31 mouse cellular contexts compared by ENCODE assay signal in genomic region chr8:120907671-120908070, GRCm38 (mm10).
"Had no signal": no experiment of that assay in that cellular context is flagged by ENCODE, and none has a peak within 500 bp of the region (broad histone marks: within the 10 kb centered on the region; RNA-seq: fewer than 3 reads in every experiment).

No protein-coding gene starts in this region.

- H3K27me3 ChIP-seq: limb, embryonic 15.5 days; liver, embryonic 13.5 days; lung, embryonic 15.5 days; midbrain, embryonic 15.5 days had no signal

- H3K4me3 ChIP-seq: limb, embryonic 10.5 days; limb, embryonic 12.5 days; limb, embryonic 13.5 days; limb, embryonic 15.5 days; liver, embryonic 12.5 days; liver, embryonic 13.5 days; liver, embryonic 15.5 days; lung, embryonic 15.5 days; megakaryocyte, embryonic 14.5 days; midbrain, embryonic 10.5 days; midbrain, embryonic 12.5 days; midbrain, embryonic 13.5 days; midbrain, embryonic 15.5 days; myocyte had no signal

- ATAC-seq: liver, embryonic 12.5 days; liver, postnatal 0 days; lung, postnatal 0 days; midbrain, embryonic 13.5 days; midbrain, embryonic 15.5 days; midbrain, embryonic 16.5 days had no signal

- DNase-seq: left cerebral cortex, postnatal 4 days; liver; liver, embryonic 13.5 days; liver, postnatal 0 days; lung, adult 18-20 months; lung, adult 2 months; lung, embryonic 14.5 days; lung, postnatal 10 days; lung, postnatal 14 days; lung, postnatal 36 days; lung, postnatal 4 days; midbrain, embryonic 14.5 days had no signal

- H3K9ac ChIP-seq: limb, embryonic 12.5 days; limb, embryonic 13.5 days; limb, embryonic 15.5 days; liver, embryonic 12.5 days; liver, embryonic 13.5 days; liver, embryonic 14.5 days; liver, embryonic 15.5 days; liver, postnatal 0 days; lung, embryonic 14.5 days; lung, embryonic 15.5 days; midbrain, embryonic 12.5 days; midbrain, embryonic 13.5 days; midbrain, embryonic 15.5 days had no signal

- H3K9me3 ChIP-seq: limb, embryonic 10.5 days; limb, embryonic 12.5 days; limb, embryonic 13.5 days; limb, embryonic 15.5 days; liver, embryonic 12.5 days; liver, embryonic 13.5 days; liver, embryonic 15.5 days; lung, embryonic 15.5 days; midbrain, embryonic 10.5 days; midbrain, embryonic 12.5 days; midbrain, embryonic 13.5 days; midbrain, embryonic 15.5 days had no signal

- H3K27ac ChIP-seq: limb, embryonic 10.5 days; limb, embryonic 12.5 days; limb, embryonic 13.5 days; limb, embryonic 15.5 days; liver, embryonic 12.5 days; liver, embryonic 13.5 days; liver, embryonic 14.5 days; liver, embryonic 15.5 days; lung, embryonic 15.5 days; macrophage; midbrain, embryonic 10.5 days; midbrain, embryonic 12.5 days; midbrain, embryonic 13.5 days; midbrain, embryonic 15.5 days had no signal

- H3K4me1 ChIP-seq: liver, embryonic 13.5 days; liver, embryonic 15.5 days; midbrain, embryonic 13.5 days; midbrain, embryonic 15.5 days had no signal

- H3K36me3 ChIP-seq: limb, embryonic 10.5 days; limb, embryonic 12.5 days; limb, embryonic 13.5 days; limb, embryonic 15.5 days; liver, embryonic 12.5 days; liver, embryonic 13.5 days; liver, embryonic 15.5 days; lung, embryonic 15.5 days; midbrain, embryonic 10.5 days; midbrain, embryonic 12.5 days; midbrain, embryonic 13.5 days; midbrain, embryonic 15.5 days had no signal

- H3K4me2 ChIP-seq: limb, embryonic 12.5 days; limb, embryonic 13.5 days; limb, embryonic 15.5 days; liver, embryonic 11.5 days; liver, embryonic 12.5 days; liver, embryonic 13.5 days; liver, embryonic 15.5 days; lung, embryonic 14.5 days; lung, embryonic 15.5 days; midbrain, embryonic 11.5 days; midbrain, embryonic 12.5 days; midbrain, embryonic 13.5 days; midbrain, embryonic 15.5 days had no signal
